Mouse (Mus musculus) frontal cortex, postnatal 10 days (tissue): ENCODE measurements around the gene Ficd.

Source experiments
- DNase-seq, 2 experiments: peaks; one replicate each; pipeline ENCODE4 v3.0.0; 2022; ENCODE audit warnings: low spot score in 2 of 2, mixed read lengths in 1 of 2

Ficd gene

DNA sequence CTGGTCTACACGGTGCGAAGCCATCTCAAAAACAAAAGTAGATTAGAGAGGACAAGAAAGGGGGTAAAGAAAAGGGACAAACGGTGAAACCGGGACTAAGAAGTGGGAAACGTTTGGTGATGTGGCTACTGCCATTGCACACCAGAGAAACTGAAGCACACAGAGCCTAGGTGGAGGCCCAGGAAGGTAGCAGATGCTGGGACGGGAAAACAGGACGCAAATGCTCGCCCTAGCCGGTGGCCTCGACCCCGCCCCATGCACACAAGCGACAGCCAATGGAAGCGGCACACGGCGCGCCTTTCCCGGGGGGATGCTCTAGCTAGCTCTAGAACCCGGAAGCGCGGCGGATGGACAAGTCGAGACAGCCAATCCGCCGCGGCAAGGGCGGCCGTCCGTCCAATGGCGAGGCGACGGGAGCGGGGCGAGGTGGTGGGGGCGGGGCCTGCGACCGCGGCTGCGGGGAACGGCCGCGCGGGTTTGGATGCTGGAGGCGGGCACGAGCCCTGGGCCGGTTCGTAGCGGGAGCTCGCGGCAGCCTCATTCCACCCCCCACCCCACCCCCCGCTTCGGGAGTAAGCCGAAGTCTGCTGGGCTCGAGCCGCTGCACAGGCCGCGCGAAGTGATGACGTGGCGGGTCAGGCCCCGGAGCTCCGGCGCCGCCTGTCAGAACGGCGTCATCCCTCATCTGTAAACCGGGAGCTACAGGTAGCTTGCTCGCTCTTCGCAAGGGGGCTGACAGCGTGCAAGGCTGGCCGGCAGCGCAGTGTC, at the start of gene Ficd:
Gene Ficd, plus strand, starts transcription at position 459 of the 768 bp plus-strand sequence.
- peak; percentile 86 to 92 for DNase-seq

DNA sequence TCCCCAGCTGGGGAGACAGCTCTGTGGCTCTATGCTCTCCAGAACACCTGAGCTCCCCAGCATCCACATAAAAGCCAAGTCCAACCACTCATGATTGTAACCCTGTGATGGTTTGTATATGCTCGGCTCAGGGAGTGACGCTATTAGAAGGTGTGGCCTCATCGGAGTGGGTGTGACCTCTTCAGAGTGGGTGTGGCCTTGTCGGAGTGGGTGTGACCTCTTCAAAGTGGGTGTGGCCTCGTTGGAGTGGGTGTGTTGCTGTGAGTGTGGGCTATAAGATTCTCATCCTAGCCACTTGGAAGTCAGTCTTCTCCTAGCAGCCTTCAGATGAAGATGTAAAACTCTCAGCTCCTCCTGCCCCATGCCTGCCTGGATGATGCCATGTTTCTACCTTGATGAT, 48.1 kb upstream of the Ficd start:
- no peak for DNase-seq

DNA sequence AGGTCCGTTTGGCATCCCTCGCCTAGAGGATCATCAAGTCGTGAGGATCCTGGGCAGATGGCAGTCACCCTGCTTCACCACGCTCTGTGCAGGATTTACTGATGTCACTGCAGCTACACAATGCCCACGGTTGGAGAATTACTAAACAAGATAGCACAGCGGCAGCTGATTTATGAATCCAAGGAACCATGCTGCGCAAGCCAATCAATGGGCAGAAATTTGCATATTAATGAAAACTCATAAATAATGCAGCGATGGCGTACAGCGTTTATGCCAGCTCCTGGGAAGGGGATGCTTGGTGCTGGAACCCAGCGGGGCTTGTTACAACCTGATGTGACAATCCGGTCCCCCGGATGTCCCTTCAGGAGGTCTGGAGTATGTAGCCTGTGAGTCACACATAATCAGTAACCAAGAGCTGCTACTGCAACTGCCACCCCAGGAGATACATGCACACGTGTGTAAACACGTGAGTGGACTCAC, 45.5 kb upstream of the Ficd start:
- DNase-seq = no peak

GRCm38 (mm10) chr5:113690866-113691265, 44.7 kb upstream of the Ficd start:
- DNase-seq = no peak

GRCm38 (mm10) chr5:113693196-113693755, 42.3 kb upstream of the Ficd start:
- no peak for DNase-seq

- no peak for DNase-seq
Observed at GRCm38 (mm10) chr5:113694000-113694399, 41.6 kb upstream of the Ficd start.

GRCm38 (mm10) chr5:113694415-113694814, 41.2 kb upstream of the Ficd start:
- no peak for DNase-seq

DNA sequence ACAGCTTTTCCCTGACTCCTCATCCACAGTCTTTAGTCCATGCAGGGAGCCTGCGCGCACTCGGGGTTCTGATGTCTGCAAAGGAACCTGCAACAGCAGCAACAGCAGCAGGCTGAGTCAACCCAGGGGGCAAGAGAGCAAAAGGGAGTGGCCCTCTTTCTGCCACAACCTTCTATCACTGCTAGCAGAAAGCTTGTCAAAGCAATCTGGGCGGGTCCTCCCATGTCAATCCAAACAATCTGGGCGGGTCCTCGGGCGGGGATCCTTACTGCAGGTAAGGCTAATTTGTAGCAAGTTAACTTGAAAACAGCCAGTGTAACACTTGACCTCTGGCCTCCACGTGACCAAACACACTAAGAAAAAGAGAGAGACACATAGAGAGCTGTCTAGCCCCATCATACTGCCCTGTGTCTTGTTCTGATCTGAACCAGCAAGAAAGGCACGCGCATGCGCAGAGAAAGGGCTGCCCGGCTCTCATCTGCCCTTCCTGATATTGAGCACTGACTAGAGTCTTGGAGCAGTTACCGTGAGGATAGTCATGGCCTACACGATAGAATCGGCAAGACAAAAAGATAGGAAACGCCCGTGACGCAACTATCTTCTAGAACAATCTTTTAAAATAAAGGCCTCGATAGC, 35.1 kb upstream of the Ficd start:
- DNase-seq = no peak

DNA sequence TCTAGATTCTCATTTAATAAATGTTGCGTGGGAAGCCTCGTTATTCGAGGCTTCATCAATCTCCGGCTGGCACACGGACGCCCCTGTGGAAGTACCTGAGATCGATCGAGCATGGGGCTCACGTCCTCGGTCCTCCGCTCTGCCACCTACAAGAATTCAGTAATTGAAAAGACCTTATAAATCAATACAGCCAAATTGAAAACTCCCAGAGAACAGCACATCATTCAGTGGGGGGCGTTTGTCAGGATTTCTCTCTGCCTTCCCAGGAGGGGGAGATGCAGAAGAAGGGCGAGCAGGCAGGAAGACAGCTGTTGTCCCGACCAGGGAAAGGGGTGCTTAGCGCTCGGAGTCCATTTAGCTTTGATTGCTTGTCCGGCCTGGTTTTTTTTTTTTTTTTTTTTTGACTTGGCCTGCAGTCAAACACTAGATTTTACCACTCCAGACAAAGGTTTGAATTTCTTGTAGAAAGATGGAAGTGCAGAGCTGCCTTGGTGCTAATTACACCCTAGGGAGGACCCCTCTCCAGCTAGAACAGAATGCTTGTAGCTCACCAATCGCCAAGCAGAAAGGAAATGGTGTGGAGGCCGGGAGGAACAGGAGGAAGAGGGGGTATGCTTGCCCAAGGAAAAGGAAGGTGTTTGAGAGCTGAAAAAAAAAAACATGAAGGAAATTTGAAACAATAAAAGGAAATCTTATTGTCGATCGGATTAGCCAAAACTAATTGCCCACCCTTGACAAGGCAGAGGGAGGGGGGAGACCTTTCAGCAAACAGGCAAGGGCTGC, 31.6 kb upstream of the Ficd start:
- no peak for DNase-seq

DNA sequence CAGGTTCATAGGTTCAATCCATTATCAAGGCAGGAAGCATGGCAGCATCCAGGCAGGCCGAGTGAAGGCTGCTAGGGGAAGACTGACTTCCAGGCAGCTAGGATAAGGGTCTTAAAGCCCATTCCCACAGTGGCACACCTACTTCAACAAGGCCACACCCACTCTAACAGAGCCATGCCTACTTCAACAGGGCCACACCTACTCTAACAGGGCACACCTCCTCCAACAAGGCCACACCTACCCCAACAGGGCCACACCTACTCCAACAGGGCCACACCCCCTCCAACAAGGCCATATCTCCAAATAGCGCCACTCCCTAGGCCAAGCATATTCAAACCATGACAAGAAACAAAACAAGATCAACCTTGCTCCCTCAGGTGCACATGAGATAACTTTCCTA, 22.7 kb upstream of the Ficd start:
- no peak for DNase-seq

DNA sequence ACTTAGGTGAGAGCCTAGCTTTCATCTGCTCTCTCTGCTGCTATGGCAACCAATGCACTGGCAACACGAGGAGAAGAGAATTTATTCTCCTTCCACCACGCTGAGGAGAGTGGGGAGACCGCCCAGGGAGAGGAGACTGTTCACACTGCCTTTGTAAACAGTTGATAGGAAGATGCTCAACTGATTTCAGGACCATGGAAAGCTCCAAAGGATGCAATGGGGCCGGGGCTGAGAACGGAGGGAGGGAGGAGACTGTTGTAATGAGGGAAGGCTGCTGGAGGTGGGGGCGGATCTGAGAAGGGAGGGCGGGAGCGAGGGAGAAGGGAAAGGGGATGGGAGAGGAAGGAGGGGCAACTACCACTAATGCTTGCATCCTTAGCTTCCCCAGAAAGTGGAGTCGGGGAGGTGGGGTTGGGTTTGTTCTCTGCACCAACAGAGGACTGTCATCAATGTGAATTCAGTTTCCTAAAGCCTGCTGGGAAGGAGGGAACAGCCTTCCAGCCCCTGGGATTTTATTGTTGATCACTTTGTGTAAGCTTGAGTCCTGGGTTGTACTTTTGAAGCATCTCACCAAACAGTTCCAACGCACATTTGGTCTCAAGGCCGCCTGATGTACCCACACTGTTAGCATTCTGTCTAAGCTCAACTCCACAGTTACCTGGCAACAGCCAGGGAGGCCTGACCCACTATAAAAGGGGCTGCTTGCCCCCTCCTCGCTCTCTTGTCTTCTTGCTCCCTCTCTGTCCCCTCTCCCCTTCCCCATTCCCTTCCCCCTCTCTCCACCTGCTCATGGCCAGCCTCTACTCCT, 18.8 kb upstream of the Ficd start:
- DNase-seq = peak; percentile 57 to 66

DNA sequence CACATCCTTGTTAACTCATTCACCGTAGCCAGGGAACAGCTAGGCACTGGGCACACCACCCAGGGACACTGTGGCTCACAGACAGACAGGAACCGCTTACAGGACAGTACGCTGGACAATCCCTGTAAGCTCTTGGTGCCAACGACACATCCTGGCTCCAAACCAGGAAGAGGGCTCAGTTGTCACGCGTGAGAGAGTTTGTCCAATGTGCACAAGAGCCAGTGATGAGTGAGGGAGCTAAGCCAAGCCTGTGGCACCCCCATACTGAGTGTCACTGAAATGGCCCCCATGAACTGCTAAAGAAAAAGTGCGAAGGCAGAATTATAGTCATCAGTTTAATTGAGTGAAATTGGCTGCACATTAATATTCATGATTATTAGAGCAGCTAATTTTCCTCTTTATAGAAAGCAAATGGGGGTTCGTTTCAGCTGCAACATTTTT, 16.4 kb upstream of the Ficd start:
- no peak for DNase-seq

DNA sequence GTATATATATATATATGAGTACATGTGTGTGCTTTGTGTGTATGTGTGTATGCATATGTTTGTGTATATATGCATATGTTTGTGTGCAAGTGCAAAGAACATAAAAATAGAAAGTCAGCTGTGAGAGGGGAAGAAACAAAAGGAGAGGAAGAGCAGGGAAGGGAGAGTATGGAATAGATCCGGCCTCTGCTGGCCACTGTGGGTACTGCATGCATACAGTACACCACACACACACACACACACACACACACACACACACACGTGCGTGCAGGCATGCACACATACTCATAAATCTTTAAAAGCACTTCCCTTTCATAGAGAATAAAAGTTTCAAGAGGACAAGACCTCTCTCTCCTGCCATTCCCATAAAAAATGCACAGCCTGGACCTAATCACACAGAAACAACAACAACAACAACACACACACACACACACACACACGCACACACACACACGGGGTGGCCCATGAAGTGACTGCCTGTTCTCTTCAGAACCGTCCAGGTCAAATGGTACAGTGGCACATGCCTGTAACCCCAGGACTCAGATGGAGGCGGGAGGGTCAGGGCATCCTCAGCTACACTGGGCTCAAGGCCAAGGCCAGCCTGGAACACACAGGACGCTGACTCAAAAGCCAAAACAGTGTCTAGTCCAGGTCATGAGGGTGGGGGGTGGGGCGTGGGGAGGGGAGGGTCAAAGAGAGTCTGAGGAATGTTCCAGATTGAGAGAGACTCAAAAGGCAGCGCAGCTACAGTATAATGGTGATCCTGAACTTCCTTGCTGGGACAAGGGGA, 13.2 kb upstream of the Ficd start:
- DNase-seq = no peak

DNA sequence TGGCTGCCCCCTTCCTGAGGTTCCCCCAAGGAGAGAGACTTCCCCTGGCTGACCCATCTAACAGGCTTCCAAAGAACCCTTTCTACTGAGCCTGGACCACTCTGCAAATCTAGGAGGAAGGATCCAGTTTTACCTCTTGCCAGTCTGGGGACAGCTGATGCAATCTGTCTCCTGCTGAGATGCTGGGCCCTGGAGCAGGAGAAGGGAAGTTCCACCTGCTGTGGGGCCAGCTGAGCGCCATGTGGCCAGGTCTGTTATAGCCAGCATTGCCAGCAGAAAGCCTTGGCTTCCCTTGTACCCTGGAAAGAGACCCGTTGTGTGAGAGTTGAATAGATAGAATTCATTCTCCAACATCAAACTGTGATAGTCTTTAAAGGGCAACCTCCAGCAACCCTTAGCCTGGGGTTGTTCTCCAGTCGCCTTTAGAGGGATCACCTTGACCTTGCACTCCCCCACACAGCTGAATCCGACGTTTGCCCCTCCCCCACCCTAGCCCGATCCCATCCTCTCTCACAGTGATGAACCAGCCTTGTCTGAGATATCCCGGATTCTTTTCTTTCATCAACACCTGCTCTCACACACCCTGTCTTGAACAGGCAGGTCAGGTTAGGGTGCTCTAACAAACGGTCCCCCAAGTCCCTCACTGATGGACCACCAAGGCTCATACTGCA, 11.9 kb upstream of the Ficd start:
- no peak for DNase-seq

DNA sequence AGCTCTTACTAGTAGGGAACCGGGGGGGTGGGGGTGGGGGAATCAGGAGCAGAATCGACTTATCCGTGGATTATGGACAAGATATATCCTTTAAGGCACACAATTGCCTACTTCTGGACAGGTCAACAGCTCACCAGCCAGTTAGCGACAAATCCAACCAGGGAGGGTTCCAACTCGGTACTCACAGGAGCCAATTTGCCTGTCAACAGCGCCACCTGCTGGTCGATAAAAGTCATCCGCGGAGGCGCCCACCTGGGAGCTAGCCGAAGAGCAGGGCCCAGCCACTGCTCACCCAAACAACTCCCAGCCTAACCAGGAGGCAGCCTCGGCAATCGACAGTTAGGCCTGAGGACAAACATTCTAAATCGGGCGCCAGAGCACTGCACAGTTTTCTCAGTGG, 11.2 kb upstream of the Ficd start, which contains the start of gene 1700069L16Rik:
Gene 1700069L16Rik, minus strand, starts transcription at position 327 of the 400 bp plus-strand sequence.
- peak; percentile 61 to 85 for DNase-seq

GRCm38 (mm10) chr5:113725417-113725816, 10.2 kb upstream of the Ficd start:
- no peak for DNase-seq

- DNase-seq = no peak
Observed at GRCm38 (mm10) chr5:113726618-113727017, 9.0 kb upstream of the Ficd start.

DNA sequence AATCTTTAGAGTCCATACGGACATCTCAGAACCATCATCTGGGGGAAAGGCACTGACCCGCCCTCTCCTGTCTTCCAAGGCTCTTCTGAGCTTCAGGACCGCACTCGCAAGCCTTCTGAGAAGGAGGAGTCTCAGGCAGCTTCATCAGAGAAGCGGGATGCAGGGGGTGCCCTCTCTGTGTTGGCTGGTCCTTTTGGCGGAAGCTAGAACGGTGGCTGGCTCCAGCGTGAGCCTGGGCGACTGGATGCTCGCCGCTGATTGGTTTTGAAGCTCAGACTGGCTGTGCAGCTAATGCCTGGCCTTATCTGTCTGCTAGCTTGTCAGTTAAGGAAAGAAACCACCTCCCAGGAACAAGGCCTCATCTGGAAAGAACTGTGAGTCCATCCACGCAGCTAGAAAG, 8.4 kb upstream of the Ficd start:
- no peak for DNase-seq

GRCm38 (mm10) chr5:113728011-113728410, 7.6 kb upstream of the Ficd start:
- no peak for DNase-seq

- DNase-seq = no peak
Observed at GRCm38 (mm10) chr5:113728691-113729090, 6.9 kb upstream of the Ficd start.
